Mouse (Mus musculus) stomach, adult 2 months (tissue): ENCODE results near the gene Zfp960. TPM values are rescaled to one million over a fixed set of nuclear protein-coding genes. Genes with fewer than 3 reads are reported as not detected.

Experiments
- polyA plus RNA-seq: library from polyadenylated mRNA; depleted of rRNA; stranded (reverse); fragments of >200 nt; gene quantifications from 2 replicates; pipeline ENCODE4 v1.2.3, GENCODE M21; 2012; rRNA removed

Gene Zfp960
- 0.03 TPM in 1 of 2 replicates, not detected in the other for polyA plus RNA-seq

GRCm38 (mm10) chr17:17063628-17064494, at the start of gene Zfp960:
Gene Zfp960, plus strand, starts transcription at chr17:17064113.

DNA sequence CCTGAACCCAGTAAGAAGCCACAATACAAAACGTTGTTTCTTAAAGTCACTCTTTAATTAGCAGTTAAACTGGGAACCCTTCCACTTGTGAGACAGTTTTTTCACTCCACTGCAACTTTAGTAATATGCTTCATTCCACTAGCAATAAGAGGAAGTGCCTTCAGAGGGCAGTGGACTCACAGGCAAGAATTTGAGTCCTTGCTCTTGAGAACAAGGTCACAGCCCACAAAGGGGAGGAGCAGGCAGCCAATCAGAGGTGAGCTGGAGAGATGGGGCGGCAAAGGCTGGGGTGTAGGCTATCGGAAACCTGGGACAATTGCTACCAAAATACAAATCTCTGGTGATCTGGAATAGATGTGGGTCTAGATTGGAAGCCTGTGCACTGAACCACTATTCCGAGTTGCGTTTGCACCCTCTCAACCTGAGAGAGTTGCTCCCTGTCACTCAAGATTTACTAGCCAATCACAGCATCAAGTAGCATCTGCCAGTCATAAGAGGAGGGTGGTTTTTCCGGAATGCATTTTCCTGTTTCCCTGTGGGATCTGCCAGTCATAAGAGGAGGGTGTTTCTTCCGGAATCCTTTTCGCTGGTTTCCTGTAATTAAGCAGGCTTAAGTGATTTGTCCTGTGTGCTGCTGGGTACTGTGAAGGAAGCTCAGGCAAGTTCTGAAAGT, 57.1 kb downstream of the Zfp960 start, which contains the start of gene Zfp97:
TSS of gene Zfp97 (plus strand) at position 586 of the 673 bp plus-strand sequence.

Other genes starting within 250 kb of the Zfp960 start
- gene Zfp97, start 57.3 kb downstream of the Zfp960 start, polyA plus RNA-seq = 0.03 TPM in 1 of 2 replicates, not detected in the other